ENCODE assay signal across 26 mouse cellular contexts in genomic region chr12:116086951-116087600, GRCm38 (mm10). TPM values are rescaled to one million over a fixed set of nuclear protein-coding genes. Genes with fewer than 3 reads are reported as not detected.
DNase-seq lines count a peak whose midpoint lies in the region; ATAC-seq and TF ChIP-seq lines count a peak whose summit lies in the region.
"Had no signal": no experiment of that assay in that cellular context is flagged by ENCODE, and none has a peak within 500 bp of the region (broad histone marks: within the 10 kb centered on the region; RNA-seq: fewer than 3 reads in every experiment).

No protein-coding gene starts in this region.

- intact Hi-C loops in heart, adult 2 months (cut with DNase I) = no loop called here

- H3K27ac ChIP-seq in cerebellum, adult 2 months (ENCODE audit: insufficient read depth, low read length) = peak overlapping the region; percentile 52; the same call in 1 of the 2 replicates
- H3K27ac ChIP-seq in heart, adult 2 months = no peak overlapping the region
- no peak overlapping the region for H3K27ac ChIP-seq in intestine, embryonic 16.5 days (ENCODE audit: low read length)
- H3K27ac ChIP-seq: embryonic facial prominence, embryonic 13.5 days; embryonic facial prominence, embryonic 15.5 days; forebrain, embryonic 10.5 days; forebrain, embryonic 12.5 days had no signal

- peak; percentile 41 to 48 for DNase-seq in cerebellum, adult 2 months
- DNase-seq in cerebellum, postnatal 10 days = no peak
- peak; percentile 61 for DNase-seq in heart, adult 11 months
- DNase-seq in heart, adult 2 months = no peak
- DNase-seq in brain, adult 2 months (ENCODE audit: low read depth, low spot score) = peak; percentile 69
- DNase-seq: adrenal gland, adult 8-10 months; adrenal gland, postnatal 14 days; adrenal gland, postnatal 36 days; B cell, adult 2 months; cerebellum, adult 11 months; cerebellum, adult 9-11 months; cerebellum, postnatal 36 days; embryo, embryonic 11 days had no signal

- H3K4me3 ChIP-seq in cerebellum, adult 2 months (replicated peaks; ENCODE audit: insufficient read depth, low read depth, low read length) = no peak overlapping the region
- no peak overlapping the region for H3K4me3 ChIP-seq in heart, adult 2 months
- no peak overlapping the region for H3K4me3 ChIP-seq in intestine, embryonic 16.5 days (ENCODE audit: low read length)
- H3K4me3 ChIP-seq: embryonic facial prominence, embryonic 13.5 days; embryonic facial prominence, embryonic 15.5 days; erythroblast, embryonic 14.5 days; forebrain, embryonic 10.5 days; forebrain, embryonic 12.5 days had no signal

- H3K4me1 ChIP-seq in cerebellum, adult 2 months (ENCODE audit: control insufficient read depth, insufficient read depth, low read length) = peaks cover 20% of the 10 kb centered on the region; the same call in 1 of the 2 replicates
- H3K4me1 ChIP-seq in heart, adult 2 months (ENCODE audit: control insufficient read depth, insufficient read depth, low read length) = no peaks in the 10 kb centered on the region
- H3K4me1 ChIP-seq in intestine, embryonic 16.5 days (ENCODE audit: control insufficient read depth, insufficient read depth, low read length) = no peaks in the 10 kb centered on the region
- H3K4me1 ChIP-seq: embryonic facial prominence, embryonic 13.5 days; embryonic facial prominence, embryonic 15.5 days; forebrain, embryonic 12.5 days had no signal

- no peak for TF ChIP-seq CTCF in cerebellum, adult 2 months (IDR thresholded peaks at IDR 0.05; ENCODE audit: borderline replicate concordance, insufficient read depth, low read depth, low read length)
- TF ChIP-seq CTCF in heart, adult 2 months (IDR thresholded peaks at IDR 0.05) = no peak

- no peaks in the 10 kb centered on the region for H3K36me3 ChIP-seq in heart, adult 2 months (ENCODE audit: control insufficient read depth, insufficient read depth, low read length)
- H3K36me3 ChIP-seq in intestine, embryonic 16.5 days (ENCODE audit: control insufficient read depth, insufficient read depth, low read length) = no peaks in the 10 kb centered on the region
- H3K36me3 ChIP-seq: embryonic facial prominence, embryonic 13.5 days; embryonic facial prominence, embryonic 15.5 days; forebrain, embryonic 10.5 days; forebrain, embryonic 12.5 days; G1E had no signal

- H3K27me3 ChIP-seq in cerebellum, adult 2 months (ENCODE audit: control insufficient read depth, insufficient read depth, low read length) = no peaks in the 10 kb centered on the region
- H3K27me3 ChIP-seq in heart, adult 2 months (ENCODE audit: control insufficient read depth, insufficient read depth, low read length) = no peaks in the 10 kb centered on the region
- H3K27me3 ChIP-seq in intestine, embryonic 16.5 days (replicated peaks; ENCODE audit: control insufficient read depth, insufficient read depth, low read length) = no peaks in the 10 kb centered on the region
- H3K27me3 ChIP-seq: CH12.LX; embryonic facial prominence, embryonic 13.5 days; embryonic facial prominence, embryonic 15.5 days; forebrain, embryonic 12.5 days had no signal

- H3K79me2 ChIP-seq in heart, adult 2 months (replicated peaks; ENCODE audit: control insufficient read depth, insufficient read depth, low read length) = no peaks in the 10 kb centered on the region

- H3K4me2 ChIP-seq in intestine, embryonic 16.5 days (ENCODE audit: low read depth, low read length) = no peak overlapping the region
- H3K4me2 ChIP-seq: embryonic facial prominence, embryonic 13.5 days; embryonic facial prominence, embryonic 15.5 days; forebrain, embryonic 12.5 days had no signal

- TF ChIP-seq POLR2A in cerebellum, adult 2 months (IDR thresholded peaks at IDR 0.05; ENCODE audit: borderline replicate concordance, insufficient read depth, low read length) = no peak
- no peak for TF ChIP-seq POLR2A in heart, adult 2 months (IDR thresholded peaks at IDR 0.05; ENCODE audit: insufficient read depth, low read depth, low read length)

- 75% methylated on average over 5 of the region's 5 CpGs for WGBS in cerebellum, adult 2 months
- WGBS in heart, adult 2 months = 79% methylated on average over 5 of the region's 5 CpGs
- 83% methylated on average over 5 of the region's 5 CpGs for WGBS in intestine, embryonic 16.5 days

- no peaks in the 10 kb centered on the region for H3K9me3 ChIP-seq in intestine, embryonic 16.5 days (ENCODE audit: control insufficient read depth, low read length)
- H3K9me3 ChIP-seq: embryonic facial prominence, embryonic 13.5 days; embryonic facial prominence, embryonic 15.5 days; forebrain, embryonic 10.5 days; forebrain, embryonic 12.5 days; G1E had no signal

- no peak overlapping the region for H3K9ac ChIP-seq in heart, adult 2 months (ENCODE audit: low read depth, low read length)
- H3K9ac ChIP-seq in intestine, embryonic 16.5 days (ENCODE audit: low read depth, low read length) = no peak overlapping the region
- H3K9ac ChIP-seq: embryonic facial prominence, embryonic 13.5 days; embryonic facial prominence, embryonic 15.5 days; forebrain, embryonic 12.5 days had no signal

- ATAC-seq in intestine, embryonic 16.5 days = no peak
- ATAC-seq: activated CD4-positive, CD25-positive, alpha-beta regulatory T cell, adult 4 months; CD4-positive, CD25-positive, alpha-beta regulatory T cell, adult 4 months; forebrain, embryonic 14.5 days; forebrain, embryonic 16.5 days; Patski had no signal

- no peak for TF ChIP-seq EP300 in heart, adult 2 months (IDR thresholded peaks at IDR 0.05; ENCODE audit: insufficient read depth, low read depth, low read length)

RNA-seq across cellular contexts. Expression of gene Vipr2, which starts 9.6 kb away (rescaled TPM):
- 7.8 and 11.2 TPM in 2 replicates for polyA plus RNA-seq in cerebellum, adult 2 months (2012; rRNA removed)
- total RNA-seq in heart, adult 2 months (2021) = 1 to 10 TPM in 1 of 2 experiments, under 1 TPM in 1; 0.99 to 2.7 TPM
- polyA plus RNA-seq in heart, adult 2 months (2012; rRNA removed) = 1.2 and 1.8 TPM in 2 replicates
- polyA plus RNA-seq in intestine, embryonic 16.5 days (2015; fragmentation: Nextera tagmentation; extraction: Ambion mirVana) = 2.8 and 3.4 TPM in 2 replicates
- polyA plus RNA-seq: erythroblast, embryonic 14.5 days; G1E had no signal

RNA-seq across cellular contexts. Expression of gene Zfp386, which starts 39.6 kb away (rescaled TPM):
- polyA plus RNA-seq in cerebellum, adult 2 months (2012; rRNA removed) = 27.9 and 34.0 TPM in 2 replicates
- total RNA-seq in heart, adult 2 months (2021) = 10 to 100 TPM; 24.3 to 25.5 TPM
- polyA plus RNA-seq in heart, adult 2 months (2012; rRNA removed) = 10.7 and 21.7 TPM in 2 replicates
- 25.7 and 28.4 TPM in 2 replicates for polyA plus RNA-seq in intestine, embryonic 16.5 days (2015; fragmentation: Nextera tagmentation; extraction: Ambion mirVana)

Comparison
In these comparisons a context has a peak if more than half of its experiments do, and no peak if none do; other contexts are left out.
1. DNase-seq: peak in cerebellum, adult 2 months (2 of 2), heart, adult 11 months (single experiment) and brain, adult 2 months (single experiment); none in cerebellum, postnatal 10 days (0 of 2) and heart, adult 2 months (0 of 2).